Mouse (Mus musculus): ENCODE measurements around the gene Mpp3. TPM values are rescaled to one million over a fixed set of nuclear protein-coding genes. Genes with fewer than 3 reads are reported as not detected.

The Mpp3 gene
- polyA plus RNA-seq (2015; fragmentation: Nextera tagmentation; extraction: Ambion mirVana) = 5.5 and 6.2 TPM in 2 replicates

DNA sequence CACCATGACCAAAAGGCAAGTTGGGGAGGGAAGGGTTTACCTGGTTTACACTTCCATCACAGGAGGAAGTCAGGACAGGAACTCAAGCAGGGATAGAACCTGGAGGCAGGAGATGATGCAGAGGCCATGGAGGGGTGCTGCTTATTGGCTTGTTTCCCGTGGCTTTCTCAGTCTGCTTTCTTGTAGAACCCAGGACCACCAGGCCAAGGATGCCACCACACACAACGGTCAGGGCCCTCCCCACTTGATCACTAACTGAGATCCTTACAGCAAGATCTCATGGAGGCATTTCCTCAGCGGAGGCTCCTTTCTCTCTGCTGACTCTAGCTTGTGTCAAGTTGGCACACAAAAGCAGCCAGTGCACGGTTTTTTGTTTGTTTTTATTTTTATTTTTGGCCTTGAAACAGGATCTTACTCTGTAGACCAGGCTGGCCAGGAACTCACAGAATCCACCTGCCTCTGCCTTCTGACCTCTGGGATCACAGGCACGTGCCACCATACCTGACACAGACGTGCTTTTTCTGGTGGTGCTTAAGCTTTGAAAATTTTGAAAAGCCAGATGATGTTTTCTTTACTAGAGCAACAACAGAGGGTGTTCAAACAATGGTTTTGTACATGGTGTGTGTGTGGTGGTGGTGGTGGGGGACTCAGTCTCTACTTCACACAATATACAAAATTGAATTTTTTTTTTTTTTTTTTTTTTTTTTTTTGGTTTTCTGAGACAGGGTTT, at the start of gene Mpp3:
Mpp3 (minus strand) TSS at position 375 of the 730 bp plus-strand sequence.
- Histone ChIP-seq H3K4me2 (replicated peaks) (peak within 1 kb of the TSS; percentile 95), H3K36me3 (no peaks in the 10 kb centered on the region), H3K4me3 (replicated peaks) (peak within 1 kb of the TSS; percentile 68), H3K4me1 (peaks cover 22% of the 10 kb centered on the region), H3K27ac (replicated peaks) (peak within 1 kb of the TSS; percentile 2; the same call in 1 of the 2 replicates), H3K9me3 (replicated peaks) (no peaks in the 10 kb centered on the region), H3K27me3 (0 out of 2 replicates have a peak, but pooled peaks cover 6% of the 10 kb centered on the region), H3K9ac (no peak within 1 kb of the TSS)
- 69% methylated on average over 6 of the region's 6 CpGs for WGBS
- no peak for ATAC-seq (ENCODE audit: insufficient number of reproducible peaks, low FRiP score, low TSS enrichment, low read depth)

DNA sequence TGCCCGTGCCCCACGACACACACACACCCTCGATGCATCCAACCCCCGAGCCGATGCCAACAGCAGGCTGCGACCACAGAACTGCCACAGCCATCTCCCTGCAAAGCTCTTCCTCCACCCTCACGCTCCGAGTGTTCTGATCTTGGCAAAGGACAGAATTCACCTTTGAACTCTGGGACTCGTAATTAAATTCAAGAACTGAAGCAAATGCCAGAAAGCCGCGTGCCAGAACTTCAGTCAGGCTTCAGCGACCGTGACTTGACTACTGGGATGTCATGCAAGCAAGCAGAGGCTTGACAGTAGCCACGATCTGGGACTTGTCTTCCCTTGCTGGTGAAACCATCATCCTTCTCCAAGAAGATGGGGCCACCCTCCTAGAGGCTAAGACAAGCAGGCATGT, 45.5 kb upstream of the Mpp3 start:
- WGBS = 68% methylated on average over 14 of the region's 14 CpGs
- no peak overlapping the region for H3K27ac ChIP-seq (replicated peaks)
- no peak overlapping the region for H3K4me2 ChIP-seq (replicated peaks)
- no peak overlapping the region for H3K4me3 ChIP-seq (replicated peaks)
- H3K9me3 ChIP-seq (replicated peaks) = no peaks in the 10 kb centered on the region
- peaks cover 6% of the 10 kb centered on the region; the same call in 1 of the 2 replicates for H3K4me1 ChIP-seq
- no peak overlapping the region for H3K9ac ChIP-seq
- no peak for ATAC-seq (ENCODE audit: insufficient number of reproducible peaks, low FRiP score, low TSS enrichment, low read depth)
- H3K27me3 ChIP-seq = no peaks in the 10 kb centered on the region
- 0 out of 2 replicates have a peak, but pooled peaks cover 7% of the 10 kb centered on the region for H3K36me3 ChIP-seq

DNA sequence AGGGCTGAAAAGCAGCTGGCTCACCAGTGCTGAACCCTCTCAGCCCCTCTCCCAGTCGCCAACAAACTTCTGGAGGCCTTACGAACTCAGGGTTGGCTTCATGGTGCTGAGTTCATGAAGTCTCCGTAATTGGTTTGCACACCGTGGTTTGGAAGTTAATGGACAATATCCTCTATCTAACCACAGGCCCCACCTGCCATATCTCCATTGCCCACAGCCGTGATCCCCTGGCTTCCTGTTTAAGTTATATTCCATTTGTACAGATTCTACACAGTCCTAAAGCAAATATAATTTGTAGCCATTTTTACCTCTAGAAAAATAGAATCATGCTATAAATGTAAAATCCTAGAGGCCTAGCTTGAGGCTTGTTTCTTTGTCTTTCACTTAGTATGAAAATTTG, 44.5 kb upstream of the Mpp3 start:
- WGBS = 78% methylated on average over 5 of the region's 5 CpGs
- H3K27ac ChIP-seq (replicated peaks) = no peak overlapping the region
- ATAC-seq (ENCODE audit: insufficient number of reproducible peaks, low FRiP score, low TSS enrichment, low read depth) = no peak
- no peak overlapping the region for H3K9ac ChIP-seq
- no peak overlapping the region for H3K4me3 ChIP-seq (replicated peaks)
- H3K4me2 ChIP-seq (replicated peaks) = no peak overlapping the region
- H3K9me3 ChIP-seq (replicated peaks) = no peaks in the 10 kb centered on the region
- no peaks in the 10 kb centered on the region for H3K27me3 ChIP-seq
- H3K4me1 ChIP-seq = peaks cover 6% of the 10 kb centered on the region; the same call in 1 of the 2 replicates
- 0 out of 2 replicates have a peak, but pooled peaks cover 3% of the 10 kb centered on the region for H3K36me3 ChIP-seq

DNA sequence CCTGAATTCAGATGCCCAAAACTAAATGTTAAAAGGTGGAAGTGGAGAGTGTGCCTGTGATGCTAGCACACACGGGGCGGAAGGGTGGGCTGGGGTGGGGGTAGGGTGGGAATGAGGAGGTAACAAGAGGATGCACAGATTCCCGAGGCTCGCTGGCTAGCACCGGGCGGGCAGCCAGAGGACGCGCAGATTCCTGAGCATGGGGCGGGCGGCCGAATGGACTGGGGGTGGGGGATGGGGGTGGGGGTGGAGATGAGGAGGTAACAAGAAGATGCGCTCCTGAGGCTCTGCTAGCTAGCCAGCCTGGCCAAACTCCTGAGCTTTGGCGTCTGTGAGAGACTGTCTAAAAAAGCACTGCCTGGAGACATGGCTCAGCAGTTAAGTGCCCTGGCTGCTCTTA, 42.2 kb upstream of the Mpp3 start:
- Histone ChIP-seq H3K27me3 (no peaks in the 10 kb centered on the region), H3K9ac (no peak overlapping the region), H3K27ac (replicated peaks) (no peak overlapping the region), H3K4me2 (replicated peaks) (peak overlapping the region; percentile 30; the same call in 1 of the 2 replicates), H3K4me1 (peaks cover 6% of the 10 kb centered on the region; the same call in 1 of the 2 replicates), H3K4me3 (replicated peaks) (no peak overlapping the region; the same call in 1 of the 2 replicates), H3K9me3 (replicated peaks) (no peaks in the 10 kb centered on the region), H3K36me3 (0 out of 2 replicates have a peak, but pooled peaks cover 3% of the 10 kb centered on the region)
- ATAC-seq (ENCODE audit: insufficient number of reproducible peaks, low FRiP score, low TSS enrichment, low read depth) = no peak
- 5% methylated on average over 13 of the region's 13 CpGs for WGBS

DNA sequence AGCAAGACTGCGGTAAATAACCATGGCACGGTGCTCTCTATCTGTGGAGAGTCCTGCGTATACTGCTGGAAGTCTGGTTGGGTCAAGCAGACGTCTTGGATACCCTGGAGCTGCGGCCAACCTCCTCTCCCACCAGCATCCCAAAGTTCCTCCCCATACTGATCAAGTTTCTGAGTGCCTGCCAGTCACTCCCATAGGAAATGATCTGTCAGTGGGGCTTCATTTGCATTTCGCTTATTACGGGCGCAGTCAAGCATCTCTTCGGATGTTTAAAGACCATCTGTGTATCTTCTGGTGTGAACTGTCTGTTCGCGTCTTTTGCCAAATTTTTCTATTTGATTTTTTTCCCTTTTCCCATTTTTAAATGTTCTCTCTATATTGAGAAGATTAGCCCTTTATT, 41.4 kb upstream of the Mpp3 start:
- peaks cover 6% of the 10 kb centered on the region; the same call in 1 of the 2 replicates for H3K4me1 ChIP-seq
- no peak for ATAC-seq (ENCODE audit: insufficient number of reproducible peaks, low FRiP score, low TSS enrichment, low read depth)
- 42% methylated on average over 11 of the region's 11 CpGs for WGBS
- no peaks in the 10 kb centered on the region for H3K27me3 ChIP-seq
- H3K4me3 ChIP-seq (replicated peaks) = no peak overlapping the region
- H3K36me3 ChIP-seq = 0 out of 2 replicates have a peak, but pooled peaks cover 3% of the 10 kb centered on the region
- H3K4me2 ChIP-seq (replicated peaks) = no peak overlapping the region
- no peaks in the 10 kb centered on the region for H3K9me3 ChIP-seq (replicated peaks)
- H3K9ac ChIP-seq = no peak overlapping the region
- H3K27ac ChIP-seq (replicated peaks) = no peak overlapping the region

DNA sequence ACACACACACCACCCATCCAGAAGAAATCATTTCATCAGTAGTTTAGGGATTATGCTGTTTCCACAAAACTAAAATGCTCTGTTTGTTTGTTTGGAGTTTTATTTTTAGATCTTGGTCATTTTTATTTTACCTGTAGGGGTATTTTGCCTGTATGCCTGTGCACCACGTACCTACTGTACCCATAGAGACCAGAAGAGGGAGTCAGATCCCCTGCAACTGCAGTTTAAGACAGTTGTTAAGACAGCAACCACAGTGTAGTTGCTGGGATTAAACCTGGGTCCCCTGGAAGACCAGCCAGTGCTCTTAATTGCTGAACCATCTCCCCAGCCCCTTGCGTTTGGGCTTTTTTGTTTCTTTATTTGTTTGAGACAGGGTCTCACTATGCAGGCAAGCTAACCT, 40.7 kb upstream of the Mpp3 start:
- WGBS = 40% methylated on average over 2 of the region's 2 CpGs
- no peaks in the 10 kb centered on the region for H3K36me3 ChIP-seq
- no peaks in the 10 kb centered on the region for H3K27me3 ChIP-seq
- H3K27ac ChIP-seq (replicated peaks) = no peak overlapping the region
- ATAC-seq (ENCODE audit: insufficient number of reproducible peaks, low FRiP score, low TSS enrichment, low read depth) = no peak
- no peak overlapping the region for H3K9ac ChIP-seq
- H3K4me2 ChIP-seq (replicated peaks) = no peak overlapping the region
- H3K9me3 ChIP-seq (replicated peaks) = no peaks in the 10 kb centered on the region
- H3K4me3 ChIP-seq (replicated peaks) = no peak overlapping the region
- H3K4me1 ChIP-seq = peaks cover 6% of the 10 kb centered on the region; the same call in 1 of the 2 replicates

DNA sequence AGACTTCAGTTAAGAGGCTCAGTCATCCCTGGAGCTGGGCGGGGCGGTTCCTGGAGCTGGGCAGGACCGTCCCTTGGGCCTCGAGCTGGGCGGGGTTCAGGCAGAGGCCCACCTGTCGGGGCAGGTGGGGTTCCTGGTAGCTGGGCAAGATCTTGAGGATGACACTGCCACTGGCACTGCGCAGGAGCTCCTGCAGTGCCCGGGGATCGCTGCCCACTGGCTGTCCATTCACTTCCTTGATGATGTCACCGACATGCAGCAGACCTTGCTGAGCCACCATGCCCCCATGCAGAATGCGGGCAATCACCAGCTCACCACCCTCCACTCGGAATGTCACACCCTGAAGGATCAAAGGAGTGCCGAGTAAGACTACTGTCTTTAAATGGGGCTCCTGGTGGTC, 34.8 kb upstream of the Mpp3 start:
- Histone ChIP-seq H3K36me3 (peaks cover 12% of the 10 kb centered on the region; the same call in 1 of the 2 replicates), H3K4me2 (replicated peaks) (no peak overlapping the region), H3K9ac (no peak overlapping the region), H3K27ac (replicated peaks) (no peak overlapping the region), H3K4me3 (replicated peaks) (no peak overlapping the region), H3K9me3 (replicated peaks) (no peaks in the 10 kb centered on the region), H3K4me1 (peaks cover 4% of the 10 kb centered on the region), H3K27me3 (peaks cover 4% of the 10 kb centered on the region; the same call in 1 of the 2 replicates)
- ATAC-seq (ENCODE audit: insufficient number of reproducible peaks, low FRiP score, low TSS enrichment, low read depth) = no peak
- WGBS = 79% methylated on average over 13 of the region's 13 CpGs

DNA sequence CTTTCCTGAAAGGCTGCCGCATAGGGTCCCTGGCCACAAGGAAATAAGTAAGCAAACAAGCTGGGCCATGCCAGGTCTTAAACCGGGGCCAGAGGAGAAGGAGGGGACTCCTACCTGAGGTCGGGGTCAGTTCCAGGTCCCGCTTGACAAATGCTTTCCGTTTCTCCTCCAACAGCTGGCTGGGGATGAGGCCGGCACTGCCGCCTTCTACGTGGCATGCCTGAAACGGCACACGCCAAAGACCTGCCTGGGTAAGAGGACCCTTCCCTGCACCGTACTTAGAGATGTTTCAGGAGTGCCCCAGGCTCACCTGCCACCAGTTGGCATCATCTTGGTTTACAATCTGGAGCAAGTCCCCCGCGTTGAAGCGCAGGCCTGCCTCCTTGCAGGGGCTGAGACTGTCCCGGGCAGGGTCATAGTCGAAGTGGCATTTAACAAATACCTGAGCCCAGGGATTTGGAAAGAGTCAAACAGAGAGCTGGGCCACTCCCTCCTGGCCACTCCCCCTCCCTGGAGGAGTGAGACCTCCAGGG, 33.7 kb upstream of the Mpp3 start:
- H3K4me1 ChIP-seq = peaks cover 4% of the 10 kb centered on the region
- H3K9me3 ChIP-seq (replicated peaks) = no peaks in the 10 kb centered on the region
- no peak overlapping the region for H3K27ac ChIP-seq (replicated peaks)
- no peak overlapping the region for H3K9ac ChIP-seq
- no peak overlapping the region for H3K4me3 ChIP-seq (replicated peaks)
- no peak for ATAC-seq (ENCODE audit: insufficient number of reproducible peaks, low FRiP score, low TSS enrichment, low read depth)
- H3K4me2 ChIP-seq (replicated peaks) = no peak overlapping the region
- H3K27me3 ChIP-seq = peaks cover 4% of the 10 kb centered on the region; the same call in 1 of the 2 replicates
- WGBS = 34% methylated on average over 16 of the region's 16 CpGs
- H3K36me3 ChIP-seq = peaks cover 12% of the 10 kb centered on the region; the same call in 1 of the 2 replicates

DNA sequence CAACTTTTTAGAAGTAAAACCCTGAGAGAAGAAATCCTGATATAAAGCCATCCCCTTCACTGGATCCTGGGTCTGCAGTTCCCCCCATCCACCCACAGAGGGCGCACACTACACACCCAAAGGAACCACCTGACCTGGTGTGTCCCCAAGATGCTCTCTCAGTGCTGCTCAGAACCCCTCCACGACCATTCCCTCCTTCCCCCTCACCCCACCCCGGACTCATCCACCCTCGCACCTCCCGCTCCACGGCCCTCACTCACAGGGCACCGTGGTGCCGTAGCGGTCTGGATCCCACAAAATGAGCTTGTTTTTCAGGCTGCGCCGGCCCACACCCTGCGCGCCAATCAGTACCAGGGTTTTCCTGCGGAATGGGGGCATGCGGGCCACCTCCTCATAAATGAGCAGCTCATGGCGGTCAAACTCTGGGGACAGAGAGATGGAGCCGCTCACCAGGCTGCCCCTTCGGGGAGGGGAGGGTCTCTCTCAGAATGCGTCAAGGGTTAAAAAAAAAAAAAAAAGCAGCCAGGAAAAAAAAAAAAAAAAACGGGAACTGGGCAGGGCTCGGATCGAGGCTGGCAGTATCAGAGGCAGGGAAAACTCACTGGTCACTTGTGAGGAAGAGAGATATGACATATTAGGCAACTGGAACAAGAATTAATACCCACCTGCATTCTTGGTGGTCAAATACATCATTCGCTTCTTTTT, 33.1 kb upstream of the Mpp3 start:
- H3K4me2 ChIP-seq (replicated peaks) = peak overlapping the region; percentile 86
- H3K4me1 ChIP-seq = peaks cover 4% of the 10 kb centered on the region
- peaks cover 4% of the 10 kb centered on the region; the same call in 1 of the 2 replicates for H3K27me3 ChIP-seq
- ATAC-seq (ENCODE audit: insufficient number of reproducible peaks, low FRiP score, low TSS enrichment, low read depth) = peak; percentile 22; the same call in 1 of the 2 replicates
- H3K4me3 ChIP-seq (replicated peaks) = peak overlapping the region; percentile 43
- no peak overlapping the region for H3K9ac ChIP-seq
- H3K36me3 ChIP-seq = peaks cover 12% of the 10 kb centered on the region; the same call in 1 of the 2 replicates
- WGBS = 6% methylated on average over 23 of the region's 23 CpGs
- no peaks in the 10 kb centered on the region for H3K9me3 ChIP-seq (replicated peaks)
- H3K27ac ChIP-seq (replicated peaks) = no peak overlapping the region

DNA sequence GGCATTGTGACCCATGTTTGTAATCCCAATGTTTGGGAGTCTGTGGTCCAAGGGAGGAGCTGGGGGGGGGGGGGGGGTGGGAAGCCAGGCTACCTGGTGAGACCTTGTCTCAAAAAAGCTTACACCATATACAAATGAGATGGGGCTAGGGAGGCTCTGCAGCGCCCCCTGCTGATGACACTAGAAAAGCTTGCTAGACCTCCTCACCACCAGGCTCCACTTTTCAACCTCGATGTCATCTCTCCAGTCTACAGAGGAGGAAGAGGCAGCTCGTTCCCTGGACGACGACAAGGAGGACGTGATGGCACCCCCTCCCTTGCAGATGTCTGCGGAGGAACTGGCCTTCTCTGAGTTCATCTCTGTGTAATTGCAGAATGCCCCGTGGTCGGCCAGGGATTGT, 25.6 kb upstream of the Mpp3 start:
- no peak for ATAC-seq (ENCODE audit: insufficient number of reproducible peaks, low FRiP score, low TSS enrichment, low read depth)
- 28% methylated on average over 9 of the region's 9 CpGs for WGBS
- H3K4me1 ChIP-seq = no peaks in the 10 kb centered on the region
- H3K9ac ChIP-seq = no peak overlapping the region
- no peak overlapping the region for H3K4me2 ChIP-seq (replicated peaks)
- H3K27ac ChIP-seq (replicated peaks) = no peak overlapping the region
- no peaks in the 10 kb centered on the region for H3K9me3 ChIP-seq (replicated peaks)
- no peaks in the 10 kb centered on the region for H3K27me3 ChIP-seq
- peaks cover 5% of the 10 kb centered on the region; the same call in 1 of the 2 replicates for H3K36me3 ChIP-seq
- no peak overlapping the region for H3K4me3 ChIP-seq (replicated peaks)

DNA sequence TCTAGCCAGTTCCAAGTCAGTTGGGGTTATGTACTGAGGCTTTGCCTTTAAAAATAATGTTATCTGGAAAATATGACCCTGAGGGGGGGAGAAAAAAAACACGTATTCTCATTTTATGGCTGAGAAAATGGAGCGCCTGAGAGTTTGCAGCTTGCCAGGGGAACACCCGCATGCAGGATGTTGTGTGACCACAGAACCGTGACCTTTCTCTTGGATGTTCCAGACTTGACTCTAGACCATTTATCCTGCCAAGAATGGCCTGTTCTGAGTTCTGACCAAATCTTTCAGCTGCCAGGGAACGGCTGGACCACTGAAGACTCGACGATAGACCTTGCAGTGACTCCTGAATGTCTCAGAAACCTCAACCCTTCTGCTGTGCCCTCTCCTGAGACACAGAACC, 24.9 kb upstream of the Mpp3 start:
- Histone ChIP-seq H3K36me3 (no peaks in the 10 kb centered on the region), H3K27me3 (no peaks in the 10 kb centered on the region), H3K9ac (no peak overlapping the region), H3K4me1 (no peaks in the 10 kb centered on the region), H3K27ac (replicated peaks) (no peak overlapping the region), H3K4me2 (replicated peaks) (no peak overlapping the region), H3K9me3 (replicated peaks) (no peaks in the 10 kb centered on the region), H3K4me3 (replicated peaks) (no peak overlapping the region)
- WGBS = 61% methylated on average over 7 of the region's 7 CpGs
- no peak for ATAC-seq (ENCODE audit: insufficient number of reproducible peaks, low FRiP score, low TSS enrichment, low read depth)
